Mouse (Mus musculus) gastrocnemius, adult 2 months (tissue): ENCODE results near the gene Pde11a. TPM values are rescaled to one million over a fixed set of nuclear protein-coding genes. Genes with fewer than 3 reads are reported as not detected.

Experiments used
- DNase-seq: peaks from one replicate; pipeline ENCODE4 v3.0.0; 2022
- H3K27ac ChIP-seq: fragments of 200-600 bp; 2 replicates; pipeline ENCODE4 v1.8.1; 2022; ENCODE audit warnings: mild to moderate bottlenecking
- H3K4me3 ChIP-seq: fragments of 200-600 bp; 2 replicates; pipeline ENCODE4 v1.8.1; 2022; ENCODE audit warnings: mild to moderate bottlenecking, moderate library complexity
- CTCF ChIP-seq: fragments of 200-600 bp; IDR thresholded peaks from 2 replicates; pipeline ENCODE4 v1.8.1; 2022; ENCODE audit warnings: antibody characterized with exemption, mild to moderate bottlenecking, moderate library complexity
- intact Hi-C: fragments of 180-260 bp; cut with DNase I; formaldehyde crosslinking; loops from one replicate; pipeline ENCODE4 v1.15.1; 2025
- total RNA-seq, 2 experiments: library from RNA; stranded (reverse); gene quantifications; 2 replicates each; pipeline ENCODE4 v1.2.3; 2021

Pde11a gene
- total RNA-seq, 2 experiments from 2014 or later: 0.17 to 0.33 TPM

DNA sequence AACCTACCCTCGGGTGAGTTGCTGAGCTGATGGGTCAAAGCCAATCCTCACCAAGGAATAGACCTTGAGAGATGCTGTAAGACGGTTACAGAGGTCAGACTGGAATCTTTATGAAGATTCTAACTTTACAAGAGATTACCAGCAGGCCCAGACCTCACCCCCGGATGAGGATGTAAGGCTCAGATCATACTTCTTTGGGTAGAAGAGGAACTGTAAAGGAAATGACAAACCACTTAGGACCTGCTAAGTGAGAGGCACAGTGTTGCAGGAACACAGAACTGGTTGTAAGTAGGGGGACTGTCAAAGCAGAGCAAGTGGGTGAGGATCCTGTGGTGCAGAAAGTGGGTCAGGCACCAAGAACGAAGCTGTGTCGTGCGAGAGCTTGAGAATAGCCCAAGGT lies 119.0 kb downstream of the Pde11a start:
- intact Hi-C loops: no loop called here
- Histone ChIP-seq H3K4me3 (no peak overlapping the region), H3K27ac (no peak overlapping the region)
- no peak for DNase-seq
- TF ChIP-seq CTCF: no peak

DNA sequence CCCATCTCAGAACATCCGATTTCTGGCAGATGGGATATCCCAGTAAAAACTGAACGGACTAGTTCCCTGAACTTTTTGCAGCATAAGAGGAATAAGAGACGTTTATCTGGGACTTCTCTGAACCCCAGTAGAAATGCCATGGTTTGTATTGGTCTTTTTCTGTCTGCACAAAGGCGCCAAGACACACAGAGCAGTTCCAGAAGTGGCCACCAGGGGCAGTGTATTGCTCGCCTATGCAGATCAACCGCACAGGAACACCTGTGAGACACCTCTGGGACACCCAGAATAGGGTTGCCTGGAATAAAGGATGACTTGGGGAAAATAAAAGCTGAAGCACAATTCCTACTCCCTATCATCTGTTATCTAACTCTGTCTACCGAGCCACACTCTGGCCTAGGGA lies 122.4 kb downstream of the Pde11a start:
- Histone ChIP-seq H3K4me3 (no peak overlapping the region), H3K27ac (no peak overlapping the region)
- peak; percentile 20 for DNase-seq
- TF ChIP-seq CTCF: peak; percentile 71
- intact Hi-C loops: no loop called here

DNA sequence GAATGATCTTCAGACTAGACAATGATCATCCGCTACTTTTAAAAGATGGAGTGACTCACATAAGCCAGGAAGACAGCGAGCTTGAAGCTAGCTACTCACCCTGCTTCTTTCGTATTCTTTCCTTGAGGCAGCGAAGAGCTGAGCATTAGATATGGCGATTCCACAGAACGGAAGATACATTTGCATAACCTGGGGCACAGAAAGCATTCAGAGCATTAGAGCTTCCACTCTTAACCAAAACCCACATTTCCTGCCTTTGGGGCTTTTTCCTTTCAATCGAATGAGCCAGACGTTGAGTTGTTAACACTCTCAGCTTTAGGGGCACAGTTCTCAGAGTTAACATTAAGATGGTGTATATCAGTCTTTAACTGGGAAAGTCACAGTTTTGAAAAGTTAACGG lies 123.4 kb downstream of the Pde11a start:
- Histone ChIP-seq H3K27ac (no peak overlapping the region), H3K4me3 (no peak overlapping the region)
- DNase-seq: no peak
- intact Hi-C loops: no loop called here
- no peak for TF ChIP-seq CTCF

DNA sequence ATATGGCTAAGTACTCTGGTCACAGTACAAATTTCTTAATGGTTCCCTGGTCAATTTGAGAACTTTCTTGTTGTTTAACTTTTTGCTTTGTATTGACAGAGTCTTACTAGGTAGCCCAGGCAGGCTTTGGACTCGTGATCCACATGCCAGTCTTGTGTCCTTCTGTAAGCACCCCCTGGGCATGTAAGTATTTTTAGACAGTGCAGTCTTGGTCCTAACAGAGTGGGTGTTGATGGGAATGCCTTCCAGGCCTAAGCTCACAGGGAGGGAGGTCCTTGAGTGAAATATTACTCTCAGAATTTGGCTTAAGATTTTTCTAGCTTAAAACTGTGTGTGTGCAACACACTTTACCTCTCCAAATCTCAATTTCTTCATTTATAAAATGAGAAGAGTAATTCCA lies 153.4 kb downstream of the Pde11a start:
- intact Hi-C loops: no loop called here
- Histone ChIP-seq H3K4me3 (no peak overlapping the region), H3K27ac (no peak overlapping the region)
- TF ChIP-seq CTCF: no peak
- DNase-seq: no peak

DNA sequence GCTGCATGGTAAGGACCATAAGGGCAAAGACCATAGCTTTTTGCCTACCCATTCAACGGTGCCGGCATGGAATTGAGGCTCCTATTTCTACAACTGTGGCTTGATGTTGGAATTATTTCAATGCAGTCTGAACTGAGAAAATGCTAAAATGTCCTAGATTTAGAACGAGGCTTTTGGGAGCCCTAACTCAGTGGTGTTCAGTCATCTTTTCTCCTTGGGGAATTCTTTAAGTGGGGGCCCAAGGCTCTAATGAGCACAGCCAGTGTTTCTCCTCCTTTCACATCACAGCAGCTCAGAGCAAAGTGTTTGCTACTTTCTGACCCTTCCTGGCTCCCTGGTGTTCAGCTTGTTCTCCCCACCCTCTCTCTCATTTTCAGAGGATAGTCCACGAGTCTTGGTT lies 175.8 kb downstream of the Pde11a start:
- no peak for DNase-seq
- Histone ChIP-seq H3K27ac (no peak overlapping the region), H3K4me3 (no peak overlapping the region)
- TF ChIP-seq CTCF: no peak
- intact Hi-C loops: no loop called here

DNA sequence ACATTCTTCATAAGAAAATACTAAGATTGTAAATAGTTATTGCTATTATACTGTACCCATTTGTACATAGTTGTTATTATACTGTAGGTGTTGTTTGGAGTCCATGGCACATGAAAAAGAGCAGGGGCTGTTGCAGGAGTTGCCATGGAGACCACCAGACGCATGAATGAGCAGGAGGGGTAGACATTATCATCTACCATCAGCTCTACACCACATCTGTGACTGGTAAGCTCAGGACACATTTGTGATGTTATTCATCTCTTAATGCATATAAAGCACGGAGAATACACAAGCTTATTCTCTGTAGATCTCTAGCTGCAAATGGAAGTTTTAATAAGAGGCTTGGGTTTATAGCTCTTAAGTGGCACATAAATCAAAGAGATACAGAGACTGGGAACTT lies 179.6 kb downstream of the Pde11a start:
- DNase-seq: no peak
- no peak overlapping the region for H3K4me3 ChIP-seq
- no peak overlapping the region for H3K27ac ChIP-seq
- no peak for TF ChIP-seq CTCF
- intact Hi-C loops: no loop called here

DNA sequence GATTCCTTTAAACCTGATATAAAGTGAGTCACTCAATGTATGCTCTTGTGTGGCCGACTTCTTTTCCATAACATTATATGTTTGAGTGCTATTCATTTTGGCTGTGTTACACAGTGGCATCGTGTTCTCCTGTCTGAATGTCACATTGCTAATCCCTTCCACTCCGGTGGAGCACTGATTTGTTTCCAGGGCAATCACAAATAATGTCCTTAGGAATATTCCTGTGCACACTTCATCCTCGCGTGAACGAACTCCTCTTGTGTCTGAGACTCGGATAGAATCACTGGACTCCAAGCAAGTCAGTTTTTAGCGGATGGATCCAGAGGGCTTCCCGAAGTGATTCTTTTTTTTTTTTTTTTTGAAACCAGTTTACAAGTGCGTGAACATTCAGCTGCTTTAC lies 197.4 kb downstream of the Pde11a start:
- Histone ChIP-seq H3K4me3 (no peak overlapping the region), H3K27ac (no peak overlapping the region)
- TF ChIP-seq CTCF: no peak
- intact Hi-C loops: no loop called here
- DNase-seq: no peak

DNA sequence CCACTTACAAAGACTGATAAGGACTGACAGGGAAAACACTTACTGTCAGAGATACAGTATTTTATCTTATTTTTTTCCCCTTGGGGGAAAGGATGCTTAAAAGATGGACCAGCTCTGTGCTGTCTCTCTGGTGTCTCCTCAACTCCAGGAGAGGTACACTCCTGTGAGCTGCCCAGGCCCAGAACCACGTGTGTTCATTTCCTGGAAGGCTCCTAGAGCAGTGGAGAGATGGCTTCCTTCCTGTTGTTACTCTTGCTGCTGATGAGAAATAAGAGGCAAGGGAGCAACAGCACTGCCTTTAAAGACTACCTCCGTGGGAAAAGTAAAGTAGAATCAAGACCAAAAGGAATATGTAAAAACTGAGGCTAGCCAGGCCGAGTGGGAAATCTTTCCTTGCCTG lies 205.6 kb downstream of the Pde11a start:
- H3K4me3 ChIP-seq: no peak overlapping the region
- no peak for TF ChIP-seq CTCF
- intact Hi-C loops: no loop called here
- DNase-seq: no peak
- no peak overlapping the region for H3K27ac ChIP-seq

DNA sequence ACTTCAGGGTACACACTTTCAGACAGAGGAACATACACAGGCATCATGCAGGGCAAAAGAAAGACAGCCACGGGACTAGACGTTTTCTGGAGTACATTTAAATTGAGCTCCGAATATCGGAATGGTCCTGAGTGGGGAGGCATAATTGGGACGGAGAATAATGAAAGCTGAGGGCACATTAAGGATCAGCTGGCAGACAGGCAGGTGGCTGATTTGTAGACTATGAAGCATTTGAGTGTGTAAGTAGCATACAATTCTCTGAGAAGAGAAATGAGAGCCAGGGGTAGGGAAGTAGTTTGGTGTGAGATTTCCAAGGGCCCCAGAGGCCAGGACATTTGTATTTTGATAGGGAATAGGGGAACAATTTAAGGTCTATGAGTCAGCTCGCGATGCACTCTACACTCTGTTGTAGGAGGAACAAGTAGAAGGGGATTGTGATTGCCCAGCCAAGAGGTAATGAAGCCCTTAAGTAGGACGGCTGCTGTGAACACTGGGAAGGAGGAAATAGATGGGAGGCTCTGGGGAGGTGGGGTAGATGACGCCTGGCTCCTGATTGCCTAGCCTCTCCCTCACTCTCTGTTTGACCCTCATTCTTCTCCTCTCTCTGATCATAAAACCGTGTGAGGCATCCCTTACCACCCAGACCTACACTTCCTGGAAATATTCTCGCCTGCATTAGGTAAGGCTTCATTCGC lies 208.5 kb downstream of the Pde11a start:
- H3K27ac ChIP-seq: no peak overlapping the region
- intact Hi-C loops: no loop called here
- H3K4me3 ChIP-seq: no peak overlapping the region
- no peak for DNase-seq
- no peak for TF ChIP-seq CTCF

DNA sequence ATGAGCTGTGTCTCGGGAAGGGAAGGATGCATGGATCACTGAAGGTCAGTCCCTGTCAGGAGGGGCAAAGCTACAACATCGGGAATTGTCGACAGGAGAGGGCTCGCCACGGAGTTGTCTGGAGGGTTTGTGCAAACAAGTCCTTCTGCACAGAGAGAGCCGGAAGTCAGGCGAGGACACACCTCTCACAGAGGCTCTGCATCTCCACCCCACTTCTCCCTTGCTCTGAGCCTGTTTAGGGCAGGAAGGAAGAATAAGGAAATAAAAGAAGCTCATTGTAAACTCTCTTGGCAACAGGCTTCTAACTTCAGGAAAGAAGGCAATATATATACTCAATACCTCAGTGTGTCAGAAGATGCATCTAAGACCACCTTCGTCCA lies 209.5 kb downstream of the Pde11a start:
- intact Hi-C loops: no loop called here
- DNase-seq: no peak
- Histone ChIP-seq H3K4me3 (no peak overlapping the region), H3K27ac (no peak overlapping the region)
- no peak for TF ChIP-seq CTCF

DNA sequence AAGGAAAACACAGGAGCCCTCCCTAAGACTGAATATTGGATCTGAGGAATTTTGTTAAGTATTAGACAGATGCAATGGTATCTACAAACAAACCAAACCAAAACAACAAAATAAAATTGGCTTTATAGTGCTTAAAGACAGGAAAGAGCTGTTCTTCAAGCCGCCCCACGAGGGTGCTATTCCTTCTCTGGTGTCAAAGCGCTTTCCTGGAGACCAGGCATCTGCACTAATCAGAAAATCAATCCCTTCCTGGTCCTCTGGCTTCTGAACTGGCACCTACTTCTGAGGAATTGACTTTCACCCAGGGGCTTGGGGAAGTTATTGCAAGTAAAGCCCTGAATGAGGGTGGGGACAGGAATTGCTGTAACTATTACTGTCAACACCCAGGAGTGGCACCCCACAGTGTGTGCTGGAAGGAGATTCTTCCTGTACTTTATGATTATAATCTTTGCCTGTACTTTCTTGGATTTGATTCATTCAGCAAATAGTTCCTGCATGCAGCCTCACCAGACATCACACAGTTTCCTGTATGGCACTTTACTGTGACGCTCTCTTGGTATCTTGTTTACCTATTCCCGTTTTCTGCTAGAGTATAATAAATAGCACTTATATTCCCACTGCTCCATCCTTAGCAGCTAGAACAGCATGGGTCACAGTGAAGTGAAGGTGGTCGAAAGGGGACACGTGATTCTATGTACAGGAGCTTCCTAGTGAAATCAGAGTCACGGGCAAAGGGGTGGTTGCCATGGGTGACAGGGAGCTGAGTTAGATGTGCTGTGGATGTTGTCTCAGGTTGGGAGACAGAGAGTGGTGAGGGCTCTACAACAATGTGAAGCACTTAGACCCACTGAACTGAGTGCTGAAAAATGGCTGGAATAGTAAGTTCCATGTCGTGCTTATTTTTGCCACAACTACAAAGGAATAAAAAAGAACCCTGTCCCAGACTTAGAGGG lies 210.2 kb downstream of the Pde11a start:
- intact Hi-C loops: no loop called here
- no peak overlapping the region for H3K4me3 ChIP-seq
- no peak overlapping the region for H3K27ac ChIP-seq
- no peak for DNase-seq
- TF ChIP-seq CTCF: peak; percentile 37; the same call in 1 of the 2 replicates

DNA sequence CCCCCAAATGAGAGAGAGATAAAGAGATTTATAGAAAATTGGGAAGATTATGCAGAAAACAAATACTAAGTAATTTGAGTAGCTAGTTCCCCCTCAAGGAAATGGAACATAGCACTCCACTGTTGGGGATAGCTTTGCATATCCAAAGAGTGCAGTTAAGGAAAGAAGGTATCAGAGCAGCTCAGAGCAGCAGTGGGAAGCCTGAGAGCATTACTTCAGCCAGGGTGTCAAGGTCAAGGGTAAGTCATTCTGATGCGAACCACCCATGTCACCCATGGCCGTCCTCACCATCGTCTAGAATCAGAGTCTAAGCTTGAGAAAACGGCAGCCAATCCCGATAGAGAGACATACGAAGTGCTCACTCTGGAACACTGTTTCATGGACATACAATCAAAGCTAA lies 211.9 kb downstream of the Pde11a start:
- intact Hi-C loops: no loop called here
- Histone ChIP-seq H3K4me3 (no peak overlapping the region), H3K27ac (no peak overlapping the region)
- TF ChIP-seq CTCF: no peak
- no peak for DNase-seq

DNA sequence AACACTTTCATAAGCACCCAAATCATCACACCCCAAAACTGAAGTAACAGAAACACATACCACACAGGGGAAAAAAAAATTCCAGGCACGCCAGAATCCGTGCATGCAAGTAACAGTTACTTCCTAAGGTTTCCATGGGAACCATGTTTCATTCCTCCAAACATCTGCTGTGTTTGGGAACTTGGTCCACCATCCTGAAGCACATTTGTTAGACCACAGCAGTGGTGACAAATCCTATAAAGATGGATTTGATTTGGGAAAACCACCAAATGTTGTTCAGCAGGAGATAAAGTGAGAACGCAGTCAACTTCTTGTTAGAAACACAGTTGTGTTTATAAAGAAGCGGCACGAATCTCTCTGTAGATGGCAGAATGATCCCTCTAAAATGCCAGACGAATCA lies 213.8 kb downstream of the Pde11a start:
- Histone ChIP-seq H3K4me3 (no peak overlapping the region), H3K27ac (no peak overlapping the region)
- no peak for TF ChIP-seq CTCF
- DNase-seq: no peak
- intact Hi-C loops: no loop called here
